Mouse (Mus musculus) erythroblast, embryonic 14.5 days (primary cell): ENCODE data around the gene Chchd1. TPM values are rescaled to one million over a fixed set of nuclear protein-coding genes. Genes with fewer than 3 reads are reported as not detected.

Source experiments
- H3K27me3 ChIP-seq: 2 replicates; pipeline ENCODE4 v1.6.1; 2012; ENCODE audit warnings: inconsistent platforms; ENCODE audit not compliant: control insufficient read depth
- H3K36me3 ChIP-seq: 2 replicates; pipeline ENCODE4 v1.6.1; 2012; ENCODE audit warnings: mild to moderate bottlenecking, inconsistent platforms; ENCODE audit not compliant: control insufficient read depth
- H3K4me1 ChIP-seq: 2 replicates; pipeline ENCODE4 v1.6.1; 2012; ENCODE audit warnings: inconsistent platforms; ENCODE audit not compliant: control insufficient read depth
- H3K4me3 ChIP-seq: replicated peaks from 2 replicates; pipeline ENCODE3; 2012; ENCODE audit warnings: moderate library complexity, mild to moderate bottlenecking, inconsistent platforms
- H3K9me3 ChIP-seq: 2 replicates; pipeline ENCODE4 v1.6.1; 2012; ENCODE audit warnings: low read length, inconsistent platforms, mixed read lengths; ENCODE audit not compliant: control insufficient read depth
- GATA1 ChIP-seq: IDR thresholded peaks from 2 replicates; pipeline ENCODE4 v1.6.1; 2012; ENCODE audit warnings: low read length, inconsistent platforms, mixed read lengths
- TAL1 ChIP-seq: IDR thresholded peaks from 3 replicates; pipeline ENCODE4 v1.6.1; 2012; ENCODE audit warnings: low read length, inconsistent platforms, mixed read lengths
- polyA plus RNA-seq: library from polyadenylated mRNA; stranded (reverse); fragments of >175 nt; gene quantifications from 2 replicates; pipeline ENCODE4 v1.2.3, GENCODE M21; 2012

Gene Chchd1
- polyA plus RNA-seq, 1 experiment: 0.43 TPM

GRCm38 (mm10) chr14:20730853-20731602 is 28.2 kb downstream of the Chchd1 start:
- TF ChIP-seq GATA1: no peak
- TF ChIP-seq TAL1: no peak
- H3K36me3 ChIP-seq: peaks cover 73% of the 10 kb centered on the region
- no peaks in the 10 kb centered on the region for H3K9me3 ChIP-seq
- no peak overlapping the region for H3K4me3 ChIP-seq
- H3K4me1 ChIP-seq: peaks cover 78% of the 10 kb centered on the region
- H3K27me3 ChIP-seq: no peaks in the 10 kb centered on the region

GRCm38 (mm10) chr14:20733041-20733951 is 30.5 kb downstream of the Chchd1 start:
- H3K9me3 ChIP-seq: no peaks in the 10 kb centered on the region
- H3K4me1 ChIP-seq: peaks cover 81% of the 10 kb centered on the region
- peak; percentile 76 for TF ChIP-seq TAL1
- peak; percentile 76 for TF ChIP-seq GATA1
- peaks cover 60% of the 10 kb centered on the region for H3K36me3 ChIP-seq
- no peaks in the 10 kb centered on the region for H3K27me3 ChIP-seq
- H3K4me3 ChIP-seq: peak overlapping the region; percentile 92

- H3K4me1 ChIP-seq: peaks cover 78% of the 10 kb centered on the region
- H3K4me3 ChIP-seq: peak within 1 kb of the TSS; percentile 92
- peaks cover 57% of the 10 kb centered on the region for H3K36me3 ChIP-seq
- no peak for TF ChIP-seq TAL1
- no peak for TF ChIP-seq GATA1
- no peaks in the 10 kb centered on the region for H3K27me3 ChIP-seq
- no peaks in the 10 kb centered on the region for H3K9me3 ChIP-seq
Observed at GRCm38 (mm10) chr14:20733952-20734774, 31.4 kb downstream of the Chchd1 start, which contains the start of gene Ndst2. Gene Ndst2 (minus strand): TSS chr14:20734562.

- peak overlapping the region; percentile 92 for H3K4me3 ChIP-seq
- TF ChIP-seq GATA1 (no peak), TAL1 (no peak)
- no peaks in the 10 kb centered on the region for H3K9me3 ChIP-seq
- H3K36me3 ChIP-seq: peaks cover 54% of the 10 kb centered on the region
- H3K27me3 ChIP-seq: no peaks in the 10 kb centered on the region
- peaks cover 71% of the 10 kb centered on the region for H3K4me1 ChIP-seq
Observed at GRCm38 (mm10) chr14:20735052-20735451, 32.2 kb downstream of the Chchd1 start.

- peaks cover 50% of the 10 kb centered on the region for H3K36me3 ChIP-seq
- H3K27me3 ChIP-seq: no peaks in the 10 kb centered on the region
- peaks cover 63% of the 10 kb centered on the region for H3K4me1 ChIP-seq
- no peak for TF ChIP-seq GATA1
- no peaks in the 10 kb centered on the region for H3K9me3 ChIP-seq
- H3K4me3 ChIP-seq: no peak overlapping the region
Observed at GRCm38 (mm10) chr14:20735892-20736390, 33.1 kb downstream of the Chchd1 start.

- no peak for TF ChIP-seq TAL1
- no peak for TF ChIP-seq GATA1
- Histone ChIP-seq H3K4me1 (peaks cover 50% of the 10 kb centered on the region), H3K9me3 (no peaks in the 10 kb centered on the region), H3K4me3 (peak overlapping the region; percentile 12), H3K36me3 (peaks cover 43% of the 10 kb centered on the region), H3K27me3 (no peaks in the 10 kb centered on the region)
Observed at GRCm38 (mm10) chr14:20737306-20737705, 34.5 kb downstream of the Chchd1 start.

- peaks cover 38% of the 10 kb centered on the region for H3K4me1 ChIP-seq
Observed at GRCm38 (mm10) chr14:20738511-20738910, 35.7 kb downstream of the Chchd1 start.

GRCm38 (mm10) chr14:20741301-20741700 is 38.5 kb downstream of the Chchd1 start:
- Histone ChIP-seq H3K4me1 (peaks cover 13% of the 10 kb centered on the region), H3K36me3 (peaks cover 34% of the 10 kb centered on the region), H3K9me3 (no peaks in the 10 kb centered on the region), H3K27me3 (no peaks in the 10 kb centered on the region), H3K4me3 (no peak overlapping the region)
- TF ChIP-seq TAL1 (no peak), GATA1 (no peak)

More at GRCm38 (mm10) chr14:20738511-20738910, 35.7 kb downstream of the Chchd1 start:
- Histone ChIP-seq H3K27me3 (no peaks in the 10 kb centered on the region), H3K4me3 (no peak overlapping the region), H3K9me3 (no peaks in the 10 kb centered on the region), H3K36me3 (peaks cover 39% of the 10 kb centered on the region)
- TF ChIP-seq TAL1: no peak
- TF ChIP-seq GATA1: no peak
